Mouse (Mus musculus): Measurements from ENCODE around the gene Dner. TPM values are rescaled to one million over a fixed set of nuclear protein-coding genes. Genes with fewer than 3 reads are reported as not detected.
"Not testable (repeated sequence)": the region's sequence is repeated elsewhere in the genome, so short reads cannot be mapped to it uniquely, and the experiment has no call there.

The Dner gene
- polyA plus RNA-seq, 1 experiment from 2014 or later, result 0.38 TPM

DNA sequence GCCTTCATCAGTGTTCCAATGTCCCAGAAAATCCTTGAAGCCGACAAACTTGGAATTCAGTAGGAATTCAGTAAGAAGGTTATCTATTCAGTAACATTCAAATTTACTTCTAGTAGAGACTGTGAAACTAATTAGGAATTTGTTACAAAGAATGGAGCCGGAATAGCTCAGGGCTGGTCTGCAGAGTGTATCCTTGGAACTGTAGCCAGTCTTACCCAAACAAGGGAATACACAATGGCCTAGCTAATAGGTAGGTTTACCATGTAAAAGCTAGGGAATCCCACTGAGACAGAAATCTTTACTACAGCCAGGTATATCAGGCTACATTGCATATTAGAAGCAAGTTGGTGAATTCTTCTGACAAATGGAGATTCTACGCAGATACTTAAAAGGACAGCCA lies 363.2 kb downstream of the Dner start:
- H3K9me3 ChIP-seq (replicated peaks; ENCODE audit: control insufficient read depth, low read length); H3K4me2 ChIP-seq (ENCODE audit: low read depth, low read length); H3K9ac ChIP-seq (ENCODE audit: low read length); H3K27ac ChIP-seq (ENCODE audit: low read length); ATAC-seq (replicated peaks; ENCODE audit: extremely low read depth, insufficient read depth, low FRiP score); H3K4me1 ChIP-seq (ENCODE audit: control insufficient read depth, insufficient read depth, low read length); H3K4me3 ChIP-seq (ENCODE audit: low read length); H3K27me3 ChIP-seq (ENCODE audit: control insufficient read depth, insufficient read depth, low read length); H3K36me3 ChIP-seq (ENCODE audit: control insufficient read depth, insufficient read depth): not testable (repeated sequence)
- WGBS, result 48% methylated on average over 3 of the region's 3 CpGs

DNA sequence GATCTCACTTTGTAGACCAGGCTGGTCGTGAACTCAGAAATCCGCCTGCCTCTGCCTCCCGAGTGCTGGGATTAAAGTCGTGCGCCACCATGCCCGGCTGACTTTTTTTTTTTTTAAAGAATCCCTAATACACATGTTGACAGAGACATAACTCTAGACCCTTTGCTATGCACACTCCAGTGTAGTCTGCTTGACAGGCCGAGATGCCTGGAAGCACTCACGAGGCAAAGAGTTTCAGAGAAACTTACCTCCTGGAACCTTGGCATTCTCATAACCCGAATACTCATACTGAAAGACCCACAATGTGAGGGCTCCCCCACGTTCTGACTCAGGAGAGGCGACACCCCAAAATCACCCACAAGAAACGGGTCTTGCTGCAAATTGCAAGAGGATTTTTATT lies 364.2 kb downstream of the Dner start:
- not testable (repeated sequence) for H3K4me2 ChIP-seq (ENCODE audit: low read depth, low read length); H3K4me1 ChIP-seq (ENCODE audit: control insufficient read depth, insufficient read depth, low read length); H3K9ac ChIP-seq (ENCODE audit: low read length); H3K27me3 ChIP-seq (ENCODE audit: control insufficient read depth, insufficient read depth, low read length); H3K9me3 ChIP-seq (replicated peaks; ENCODE audit: control insufficient read depth, low read length); H3K4me3 ChIP-seq (ENCODE audit: low read length); H3K27ac ChIP-seq (ENCODE audit: low read length); ATAC-seq (replicated peaks; ENCODE audit: extremely low read depth, insufficient read depth, low FRiP score); H3K36me3 ChIP-seq (ENCODE audit: control insufficient read depth, insufficient read depth)
- WGBS, result 83% methylated on average over 12 of the region's 12 CpGs

DNA sequence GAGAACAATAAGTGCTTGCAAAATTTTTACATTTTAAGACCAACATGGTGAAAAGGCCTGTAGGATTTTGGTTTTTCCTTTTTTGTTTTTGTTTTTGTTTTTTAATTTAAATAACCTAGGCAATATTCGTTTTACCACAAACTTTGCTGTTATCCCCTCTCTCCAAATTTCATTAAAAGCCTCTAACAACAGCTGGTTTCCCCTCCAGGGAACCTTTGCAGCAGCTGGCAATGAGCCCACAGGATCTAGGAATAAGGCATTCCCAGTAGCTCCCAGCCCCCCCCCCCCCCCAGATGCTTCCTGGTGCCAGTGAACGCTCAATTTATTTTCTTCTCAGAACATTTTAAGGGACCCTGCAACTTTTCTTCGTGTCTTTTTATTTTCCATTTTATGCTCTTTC lies 370.7 kb downstream of the Dner start:
- H3K27me3 ChIP-seq (ENCODE audit: control insufficient read depth, insufficient read depth, low read length), result no peaks in the 10 kb centered on the region
- no peaks in the 10 kb centered on the region for H3K9me3 ChIP-seq (replicated peaks; ENCODE audit: control insufficient read depth, low read length)
- no peaks in the 10 kb centered on the region for H3K4me1 ChIP-seq (ENCODE audit: control insufficient read depth, insufficient read depth, low read length)
- no peak overlapping the region for H3K4me2 ChIP-seq (ENCODE audit: low read depth, low read length)
- H3K36me3 ChIP-seq (ENCODE audit: control insufficient read depth, insufficient read depth), result no peaks in the 10 kb centered on the region
- no peak overlapping the region for H3K27ac ChIP-seq (ENCODE audit: low read length)
- no peak overlapping the region for H3K9ac ChIP-seq (ENCODE audit: low read length)
- H3K4me3 ChIP-seq (ENCODE audit: low read length), result no peak overlapping the region
- ATAC-seq (replicated peaks; ENCODE audit: extremely low read depth, insufficient read depth, low FRiP score), result no peak
- WGBS, result 39% methylated on average over 3 of the region's 3 CpGs

DNA sequence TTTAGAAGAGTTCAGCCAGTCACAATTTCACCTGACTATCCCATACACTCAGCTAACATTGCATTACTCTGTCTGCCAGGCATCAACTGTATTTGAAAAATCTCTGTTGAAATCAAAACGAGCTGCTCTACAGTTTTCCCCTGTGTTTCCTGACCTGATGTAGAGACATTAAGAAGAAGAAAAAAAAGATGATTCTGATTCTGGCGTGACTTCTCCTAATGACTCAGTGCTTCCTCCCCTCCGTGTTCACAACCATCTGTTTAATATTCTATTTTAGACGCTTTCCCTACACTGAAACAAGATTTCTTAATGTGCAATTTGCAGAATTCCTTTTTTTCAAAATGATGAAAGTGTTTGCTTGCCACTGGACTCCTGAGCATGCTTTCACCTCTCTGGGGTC lies 374.7 kb downstream of the Dner start:
- H3K27ac ChIP-seq (ENCODE audit: low read length), result no peak overlapping the region
- H3K36me3 ChIP-seq (ENCODE audit: control insufficient read depth, insufficient read depth), result no peaks in the 10 kb centered on the region
- ATAC-seq (replicated peaks; ENCODE audit: extremely low read depth, insufficient read depth, low FRiP score), result no peak
- no peaks in the 10 kb centered on the region for H3K9me3 ChIP-seq (replicated peaks; ENCODE audit: control insufficient read depth, low read length)
- H3K27me3 ChIP-seq (ENCODE audit: control insufficient read depth, insufficient read depth, low read length), result no peaks in the 10 kb centered on the region
- H3K4me3 ChIP-seq (ENCODE audit: low read length), result no peak overlapping the region
- H3K9ac ChIP-seq (ENCODE audit: low read length), result no peak overlapping the region
- WGBS, result 60% methylated on average over 4 of the region's 4 CpGs
- H3K4me2 ChIP-seq (ENCODE audit: low read depth, low read length), result no peak overlapping the region
- no peaks in the 10 kb centered on the region for H3K4me1 ChIP-seq (ENCODE audit: control insufficient read depth, insufficient read depth, low read length)

Small RNA genes within 50 kb of the gene (microRNA-seq; reads per million reads assigned to microRNA genes)
- gene Mir5126, result 2.6 reads per million, percentile 7 among the genes with 10 or more reads in this experiment

Other genes starting within 250 kb of the Dner start
- 6.9 and 10.0 TPM in 2 replicates for gene Fbxo36, start 143.6 kb upstream of the Dner start, polyA plus RNA-seq (2015; fragmentation: Nextera tagmentation; extraction: Ambion mirVana)
- 48.9 and 50.6 TPM in 2 replicates for gene Trip12, start 144.3 kb upstream of the Dner start, polyA plus RNA-seq (2015; fragmentation: Nextera tagmentation; extraction: Ambion mirVana)
- gene Slc16a14, start 238.9 kb upstream of the Dner start, polyA plus RNA-seq (2015; fragmentation: Nextera tagmentation; extraction: Ambion mirVana), result not detected in 2 replicates

Measured in heart, embryonic 16.5 days (tissue).